Mouse (Mus musculus) G1E-ER4 (cell line): ENCODE measurements around the gene Itgb7. TPM values are rescaled to one million over a fixed set of nuclear protein-coding genes. Genes with fewer than 3 reads are reported as not detected.

Experiments used
- GATA1 ChIP-seq: IDR thresholded peaks from one replicate; pipeline ENCODE4 v1.8.0; 2012; ENCODE audit warnings: low read length, inconsistent platforms
- polyA plus RNA-seq: library from polyadenylated mRNA; stranded (reverse); fragments of >175 nt; gene quantifications from 2 replicates; pipeline ENCODE4 v1.2.3, GENCODE M21; 2012

Itgb7 gene
- polyA plus RNA-seq, 1 experiment, result 36.6 TPM

GRCm38 (mm10) chr15:102256431-102257201, 24.9 kb upstream of the Itgb7 start:
- TF ChIP-seq GATA1, result no peak

- no peak for TF ChIP-seq GATA1
These were observed 24.0 kb upstream of the Itgb7 start for GRCm38 (mm10) chr15:102255547-102256255.

GRCm38 (mm10) chr15:102250521-102250920, 18.8 kb upstream of the Itgb7 start:
- TF ChIP-seq GATA1, result no peak

GRCm38 (mm10) chr15:102249967-102250366, 18.2 kb upstream of the Itgb7 start:
- no peak for TF ChIP-seq GATA1

- no peak for TF ChIP-seq GATA1
These were observed 17.5 kb upstream of the Itgb7 start for GRCm38 (mm10) chr15:102249251-102249691.

GRCm38 (mm10) chr15:102248812-102249191, 17.1 kb upstream of the Itgb7 start:
- no peak for TF ChIP-seq GATA1

- no peak for TF ChIP-seq GATA1
These were observed 16.5 kb upstream of the Itgb7 start for GRCm38 (mm10) chr15:102248131-102248811.

GRCm38 (mm10) chr15:102247252-102248130, 15.7 kb upstream of the Itgb7 start:
- no peak for TF ChIP-seq GATA1

- no peak for TF ChIP-seq GATA1
These were observed 15.1 kb upstream of the Itgb7 start for GRCm38 (mm10) chr15:102246866-102247251.

- no peak for TF ChIP-seq GATA1
These were observed 14.4 kb upstream of the Itgb7 start for GRCm38 (mm10) chr15:102245891-102246741.

- no peak for TF ChIP-seq GATA1
These were observed 13.7 kb upstream of the Itgb7 start for GRCm38 (mm10) chr15:102245461-102245881.

GRCm38 (mm10) chr15:102244306-102245191, 12.8 kb upstream of the Itgb7 start:
- no peak for TF ChIP-seq GATA1
